Mouse (Mus musculus) ES-Bruce4 (cell line): Measurements from ENCODE around the gene Capn11. TPM values are rescaled to one million over a fixed set of nuclear protein-coding genes. Genes with fewer than 3 reads are reported as not detected.

Source experiments
- H3K27ac ChIP-seq: 2 replicates; pipeline ENCODE4 v1.5.1; 2012; ENCODE audit warnings: low read length, inconsistent platforms; ENCODE audit not compliant: insufficient read depth
- H3K27me3 ChIP-seq: 2 replicates; pipeline ENCODE4 v1.6.1; 2012; ENCODE audit warnings: mild to moderate bottlenecking, low read length, inconsistent platforms; ENCODE audit not compliant: control insufficient read depth, poor library complexity, insufficient read depth, severe bottlenecking
- H3K36me3 ChIP-seq: 2 replicates; pipeline ENCODE4 v1.6.1; 2012; ENCODE audit warnings: inconsistent platforms, mild to moderate bottlenecking, low read length, moderate library complexity; ENCODE audit not compliant: control insufficient read depth, poor library complexity, insufficient read depth, severe bottlenecking
- H3K4me1 ChIP-seq: one replicate; pipeline ENCODE4 v1.8.1; 2011; ENCODE audit warnings: low read length; ENCODE audit not compliant: control insufficient read depth, insufficient read depth
- H3K4me3 ChIP-seq: 2 replicates; pipeline ENCODE4 v1.5.1; 2011; ENCODE audit warnings: low read depth, mild to moderate bottlenecking, low read length
- H3K9ac ChIP-seq: 2 replicates; pipeline ENCODE4 v1.6.1; 2012; ENCODE audit warnings: low read depth, mild to moderate bottlenecking, inconsistent platforms; ENCODE audit not compliant: poor library complexity, severe bottlenecking
- H3K9me3 ChIP-seq: replicated peaks from 2 replicates; pipeline ENCODE4 v1.6.1; 2012; ENCODE audit warnings: mild to moderate bottlenecking, low read length, inconsistent platforms; ENCODE audit not compliant: control insufficient read depth, poor library complexity, insufficient read depth, severe bottlenecking
- CTCF ChIP-seq: IDR thresholded peaks from one replicate; pipeline ENCODE4 v1.8.1; 2011; ENCODE audit warnings: low read depth, low read length
- EP300 ChIP-seq: IDR thresholded peaks from 2 replicates; pipeline ENCODE4 v1.6.1; 2011; ENCODE audit warnings: low read depth, low read length; ENCODE audit not compliant: insufficient read depth
- POLR2A ChIP-seq: IDR thresholded peaks from one replicate; pipeline ENCODE4 v1.8.1; 2011; ENCODE audit warnings: low read length; ENCODE audit not compliant: insufficient read depth
- polyA plus RNA-seq: library from polyadenylated mRNA; stranded (reverse); fragments of >200 nt; gene quantifications from 2 replicates; pipeline ENCODE4 v1.2.4, GENCODE M21; 2011; ENCODE audit warnings: low read depth; ENCODE audit not compliant: missing spikeins, insufficient read depth, insufficient read length

Gene Capn11
- polyA plus RNA-seq, 1 experiment: 1.4 TPM

DNA sequence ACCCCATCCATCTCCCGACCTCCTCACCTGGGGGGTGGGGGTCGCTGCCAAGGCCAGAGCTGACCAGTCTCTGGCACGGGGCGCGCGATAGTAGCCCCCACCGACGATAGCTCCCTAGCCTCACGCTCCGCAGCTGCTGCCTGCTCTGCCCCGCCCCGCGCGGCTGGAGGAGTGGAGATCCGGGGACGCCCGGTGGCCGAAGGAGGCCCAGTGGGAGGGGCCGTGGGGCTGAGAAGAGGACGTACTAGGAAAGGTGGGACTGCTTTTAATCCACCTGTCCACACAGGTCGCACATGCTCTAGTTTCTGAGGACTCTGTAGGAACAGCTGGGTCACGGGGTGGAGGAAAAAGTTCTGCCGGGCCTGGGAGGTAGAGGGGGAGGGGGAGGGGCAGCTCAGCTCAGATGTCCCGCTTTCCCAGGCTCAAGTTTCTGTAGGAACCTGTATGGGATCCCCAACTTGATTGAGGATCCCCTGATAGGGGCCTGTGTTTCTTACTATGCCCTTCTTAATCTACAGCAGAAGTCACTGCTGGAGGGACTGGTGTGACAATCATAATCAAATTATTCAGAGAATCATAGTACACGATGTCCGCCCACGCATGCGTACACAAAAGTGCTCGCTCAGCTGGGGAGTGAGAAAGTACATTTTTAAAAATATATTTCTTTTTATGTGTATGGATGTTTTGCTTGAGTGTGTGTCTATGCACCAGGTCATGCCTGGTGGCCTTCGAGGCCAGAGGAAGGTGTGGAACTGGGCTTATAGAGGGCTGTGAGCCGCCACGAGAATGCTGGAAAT, 59.5 kb downstream of the Capn11 start, which contains the start of gene Slc29a1:
Gene Slc29a1 (minus strand): TSS at position 161 of the 797 bp plus-strand sequence.
- H3K27ac ChIP-seq: peak within 1 kb of the TSS; percentile 87
- peak within 1 kb of the TSS; percentile 63 for H3K4me3 ChIP-seq
- H3K9me3 ChIP-seq: no peaks in the 10 kb centered on the region
- H3K27me3 ChIP-seq: no peaks in the 10 kb centered on the region
- no peaks in the 10 kb centered on the region for H3K36me3 ChIP-seq
- peaks cover 2% of the 10 kb centered on the region for H3K4me1 ChIP-seq
- TF ChIP-seq POLR2A (no peak), CTCF (no peak), EP300 (no peak)
- H3K9ac ChIP-seq: peak within 1 kb of the TSS; percentile 76

DNA sequence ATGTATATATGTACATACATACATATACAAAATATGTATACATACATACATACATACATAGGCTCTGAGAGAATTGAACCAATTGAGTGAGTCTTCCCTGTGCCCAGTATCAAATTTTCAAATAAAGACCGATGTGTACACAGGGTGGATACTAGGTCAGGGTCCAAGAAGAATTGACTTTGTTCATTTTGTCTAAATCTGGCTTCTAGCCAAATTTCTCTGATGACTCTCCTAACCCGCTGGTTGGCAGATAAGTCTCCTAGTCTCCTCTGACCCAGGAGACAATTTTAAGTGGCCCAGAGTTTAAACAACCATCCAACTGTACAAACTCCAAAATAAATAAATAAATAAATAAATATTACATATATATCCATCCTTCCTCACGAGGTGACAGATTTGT, 60.2 kb downstream of the Capn11 start:
- H3K9me3 ChIP-seq: no peaks in the 10 kb centered on the region
- H3K4me1 ChIP-seq: peaks cover 2% of the 10 kb centered on the region
- TF ChIP-seq POLR2A (no peak), CTCF (no peak), EP300 (no peak)
- no peaks in the 10 kb centered on the region for H3K36me3 ChIP-seq
- peak overlapping the region; percentile 76 for H3K9ac ChIP-seq
- no peaks in the 10 kb centered on the region for H3K27me3 ChIP-seq
- H3K27ac ChIP-seq: no peak overlapping the region
- H3K4me3 ChIP-seq: peak overlapping the region; percentile 63

DNA sequence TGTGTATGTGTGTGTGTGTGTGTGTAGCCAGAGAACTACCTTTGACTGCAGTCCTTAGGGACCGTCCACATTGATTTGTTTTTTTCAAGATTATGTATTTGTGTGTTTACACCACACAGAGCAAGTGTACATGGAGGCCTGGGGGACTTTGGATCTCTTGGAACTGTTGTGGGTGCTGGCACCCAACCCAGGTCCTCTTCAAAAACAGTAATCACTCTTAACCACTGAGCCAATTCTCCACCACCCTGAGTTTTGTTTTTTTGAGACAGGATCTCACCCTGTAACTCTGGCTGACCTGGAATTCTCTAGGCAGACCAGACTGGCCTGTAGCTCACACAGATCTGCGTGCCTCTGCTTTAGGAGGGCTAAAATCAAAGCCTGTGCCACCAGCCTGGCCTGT, 60.7 kb downstream of the Capn11 start:
- 0 out of 2 replicates have a peak overlapping the region, but pooled peaks have one; percentile 2 for H3K4me3 ChIP-seq
- peaks cover 2% of the 10 kb centered on the region for H3K4me1 ChIP-seq
- no peaks in the 10 kb centered on the region for H3K27me3 ChIP-seq

DNA sequence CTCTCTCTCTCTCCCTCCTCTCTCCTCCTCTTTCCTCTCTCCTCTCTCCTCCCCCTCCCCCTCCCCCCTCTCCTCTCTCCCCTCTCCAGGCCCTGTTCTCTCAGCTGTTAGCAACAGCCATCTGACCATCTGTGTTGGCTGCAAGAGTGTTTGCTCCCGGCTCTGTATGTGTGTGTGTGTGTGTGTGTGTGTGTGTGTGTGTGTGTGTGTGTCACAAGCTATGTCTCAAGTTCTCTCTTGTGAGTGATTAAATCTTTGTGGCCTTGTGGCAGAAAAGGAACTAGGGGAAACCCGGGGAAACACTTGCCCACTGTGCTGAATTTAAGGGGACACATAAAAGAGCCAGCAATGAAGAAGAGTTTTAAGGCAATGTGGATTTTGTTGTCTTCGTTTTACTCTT, 61.3 kb downstream of the Capn11 start:
- Histone ChIP-seq H3K27ac (peak overlapping the region; percentile 18; the same call in 1 of the 2 replicates), H3K9me3 (no peaks in the 10 kb centered on the region), H3K36me3 (no peaks in the 10 kb centered on the region), H3K9ac (no peak overlapping the region), H3K4me1 (peaks cover under 1% of the 10 kb centered on the region), H3K4me3 (no peak overlapping the region), H3K27me3 (no peaks in the 10 kb centered on the region)
- TF ChIP-seq POLR2A (no peak), EP300 (no peak), CTCF (no peak)

More for the DNA sequence above, 60.7 kb downstream of the Capn11 start:
- H3K36me3 ChIP-seq: no peaks in the 10 kb centered on the region
- no peaks in the 10 kb centered on the region for H3K9me3 ChIP-seq
- H3K9ac ChIP-seq: 0 out of 2 replicates have a peak overlapping the region, but pooled peaks have one; percentile 76
- TF ChIP-seq CTCF (no peak), POLR2A (no peak), EP300 (no peak)
- H3K27ac ChIP-seq: peak overlapping the region; percentile 18

DNA sequence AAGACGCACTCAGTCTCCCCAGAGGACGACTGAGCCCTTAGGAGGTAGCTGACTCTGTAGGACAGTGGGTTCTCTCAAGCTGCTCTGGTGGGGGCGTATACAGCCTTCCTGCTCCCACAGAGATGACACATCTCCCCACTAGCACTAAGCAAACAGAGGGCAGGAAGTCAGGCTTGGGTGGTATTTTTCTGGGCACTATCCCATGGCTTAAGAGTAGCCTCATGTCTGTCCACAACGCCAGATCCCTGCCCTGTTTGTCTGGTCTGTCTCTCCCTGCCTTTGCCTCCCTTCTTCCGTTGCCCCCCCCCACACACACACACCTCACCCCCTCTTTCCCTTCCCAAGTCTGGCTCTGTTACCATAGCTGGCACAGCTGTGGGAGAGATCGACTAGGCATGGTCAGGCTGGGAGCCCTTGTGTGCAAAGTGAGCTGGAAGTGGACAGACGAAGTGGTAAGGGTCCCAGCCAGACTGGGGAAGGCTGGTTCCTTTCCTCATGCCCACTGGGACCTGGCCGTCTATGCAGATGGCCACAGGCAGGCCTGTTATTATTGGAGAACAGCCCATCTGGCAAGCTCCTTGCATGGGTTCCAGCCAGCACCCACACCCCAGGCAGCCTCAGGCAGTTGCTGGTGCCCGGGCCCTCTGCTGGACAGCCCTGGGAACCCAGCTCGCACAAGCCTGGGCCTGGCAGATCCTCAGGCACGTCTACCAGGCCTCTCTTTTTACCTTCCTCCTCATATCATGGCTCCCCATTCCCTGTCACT, 62.3 kb downstream of the Capn11 start:
- no peaks in the 10 kb centered on the region for H3K4me1 ChIP-seq
- peak overlapping the region; percentile 13; the same call in 1 of the 2 replicates for H3K4me3 ChIP-seq
- 0 out of 2 replicates have a peak overlapping the region, but pooled peaks have one; percentile 75 for H3K9ac ChIP-seq
- H3K27ac ChIP-seq: peak overlapping the region; percentile 79
- TF ChIP-seq CTCF (no peak), POLR2A (no peak), EP300 (no peak)
- no peaks in the 10 kb centered on the region for H3K36me3 ChIP-seq
- no peaks in the 10 kb centered on the region for H3K27me3 ChIP-seq
- H3K9me3 ChIP-seq: no peaks in the 10 kb centered on the region
